Mouse (Mus musculus): ENCODE data around the gene Crkl.

GRCm38 (mm10) chr16:17475326-17475725, 23.5 kb downstream of the Crkl start:
- TF ChIP-seq CTCF (IDR thresholded peaks at IDR 0.05; ENCODE audit: low read depth) (no peak), EP300 (IDR thresholded peaks at IDR 0.05; ENCODE audit: low read depth) (no peak)

All from heart, postnatal 0 days (tissue).